Mouse (Mus musculus) adrenal gland, postnatal 4 days (tissue): ENCODE measurements around the gene Olfr901. TPM values are rescaled to one million over a fixed set of nuclear protein-coding genes. Genes with fewer than 3 reads are reported as not detected.
"Not testable (repeated sequence)": the region's sequence is repeated elsewhere in the genome, so short reads cannot be mapped to it uniquely, and the experiment has no call there.

ENCODE experiments used
- DNase-seq, 2 experiments: peaks; one replicate each; pipeline ENCODE4 v3.0.0; 2021 to 2022; ENCODE audit warnings: low spot score in 2 of 2, mixed read lengths in 2 of 2
- long read RNA-seq, 2 experiments: library from polyadenylated mRNA; stranded (forward); transcript quantifications; one replicate each; pipeline ENCODE4 v2.0.0; 2021
- total RNA-seq, 2 experiments: library from RNA; stranded (reverse); gene quantifications; 2 replicates each; pipeline ENCODE4 v1.2.3; 2021

Gene Olfr901
- total RNA-seq: not detected
- long read RNA-seq, experiment 1: 0 reads
- long read RNA-seq, experiment 2: 0 reads

- no peak for DNase-seq
Observed at GRCm38 (mm10) chr9:38429155-38429554, at the start of gene Olfr901. TSS of gene Olfr901 (plus strand) at chr9:38429455.

GRCm38 (mm10) chr9:38401398-38401797 is 27.9 kb upstream of the Olfr901 start, which contains the start of gene Olfr147:
TSS of gene Olfr147 (plus strand) at chr9:38401698.
- DNase-seq: no peak

GRCm38 (mm10) chr9:38407502-38407901 is 21.8 kb upstream of the Olfr901 start:
- DNase-seq: not testable (repeated sequence)

GRCm38 (mm10) chr9:38413502-38413901 is 15.8 kb upstream of the Olfr901 start:
- DNase-seq: not testable (repeated sequence)

- no peak for DNase-seq
Observed at GRCm38 (mm10) chr9:38423801-38424200, 5.5 kb upstream of the Olfr901 start.

- no peak for DNase-seq
Observed at GRCm38 (mm10) chr9:38427026-38427425, 2.2 kb upstream of the Olfr901 start.

- no peak for DNase-seq
Observed at GRCm38 (mm10) chr9:38447352-38447751, 18.1 kb downstream of the Olfr901 start, which contains the start of gene Olfr902. TSS of gene Olfr902 (plus strand) at chr9:38447652.

GRCm38 (mm10) chr9:38462844-38463243 is 33.6 kb downstream of the Olfr901 start, which contains the start of gene Olfr904:
TSS of gene Olfr904 (plus strand) at chr9:38463144.
- DNase-seq: no peak

GRCm38 (mm10) chr9:38470807-38471206 is 41.6 kb downstream of the Olfr901 start, which contains the start of gene Olfr905:
TSS of gene Olfr905 (plus strand) at chr9:38471107.
- DNase-seq: no peak

Other genes starting within 250 kb of the Olfr901 start
- not detected for gene Olfr891, start 248.6 kb upstream of the Olfr901 start, total RNA-seq
- not detected for gene Olfr893, start 221.1 kb upstream of the Olfr901 start, total RNA-seq
- not detected for gene Olfr894, start 211.4 kb upstream of the Olfr901 start, total RNA-seq
- not detected for gene Olfr143, start 176.7 kb upstream of the Olfr901 start, total RNA-seq
- not detected for gene Olfr895, start 161.6 kb upstream of the Olfr901 start, total RNA-seq
- gene Olfr896-ps1, start 138.3 kb upstream of the Olfr901 start, total RNA-seq: not detected
- gene Olfr25, start 100.4 kb upstream of the Olfr901 start, total RNA-seq: not detected
- gene Olfr898, start 81.0 kb upstream of the Olfr901 start, total RNA-seq: not detected
- not detected for gene Olfr250, start 62.6 kb upstream of the Olfr901 start, total RNA-seq
- gene Olfr251, start 52.4 kb upstream of the Olfr901 start, total RNA-seq: not detected
- not detected for gene Olfr147, start 27.8 kb upstream of the Olfr901 start, total RNA-seq
- not detected for gene Olfr902, start 18.2 kb downstream of the Olfr901 start, total RNA-seq
- gene Olfr904, start 33.7 kb downstream of the Olfr901 start, total RNA-seq: not detected
- under 1 TPM in 1 of 2 experiments, not detected in 1; 0.08 TPM for gene Olfr905, start 41.7 kb downstream of the Olfr901 start, total RNA-seq
- gene Olfr906, start 57.6 kb downstream of the Olfr901 start, total RNA-seq: not detected
- gene Olfr907, start 66.3 kb downstream of the Olfr901 start, total RNA-seq: not detected
- not detected for gene Olfr911-ps1, start 92.1 kb downstream of the Olfr901 start, total RNA-seq
- not detected for gene Olfr910, start 108.4 kb downstream of the Olfr901 start, total RNA-seq
- not detected for gene Olfr912, start 150.7 kb downstream of the Olfr901 start, total RNA-seq
- not detected for gene Olfr913, start 163.3 kb downstream of the Olfr901 start, total RNA-seq
- not detected for gene Olfr914, start 175.6 kb downstream of the Olfr901 start, total RNA-seq
- not detected for gene Olfr916, start 230.4 kb downstream of the Olfr901 start, total RNA-seq
- gene Olfr917, start 236.4 kb downstream of the Olfr901 start, total RNA-seq: not detected
- not detected for gene Olfr918, start 245.1 kb downstream of the Olfr901 start, total RNA-seq